Mouse (Mus musculus) 3T3-L1 (cell line): ENCODE measurements around the gene Dnaic2.

Experiments used
- DNase-seq: peaks from one replicate; pipeline ENCODE4 v3.0.0-alpha.2; 2015; ENCODE audit warnings: low read depth, low spot score

The Dnaic2 gene

GRCm38 (mm10) chr11:114702311-114702995 lies 24.8 kb upstream of the Dnaic2 start:
- no peak for DNase-seq

- no peak for DNase-seq
Measured at GRCm38 (mm10) chr11:114702996-114703361, 24.2 kb upstream of the Dnaic2 start.

GRCm38 (mm10) chr11:114704071-114704913 lies 22.9 kb upstream of the Dnaic2 start:
- DNase-seq = no peak

GRCm38 (mm10) chr11:114706358-114706757 lies 20.9 kb upstream of the Dnaic2 start:
- DNase-seq = no peak

- DNase-seq = no peak
Measured at GRCm38 (mm10) chr11:114711393-114711792, 15.8 kb upstream of the Dnaic2 start.

GRCm38 (mm10) chr11:114711861-114712260 lies 15.3 kb upstream of the Dnaic2 start:
- no peak for DNase-seq

- DNase-seq = no peak
Measured at GRCm38 (mm10) chr11:114714526-114714925, 12.7 kb upstream of the Dnaic2 start.

GRCm38 (mm10) chr11:114715531-114715930 lies 11.7 kb upstream of the Dnaic2 start:
- DNase-seq = no peak

- no peak for DNase-seq
Measured at GRCm38 (mm10) chr11:114720535-114720934, 6.7 kb upstream of the Dnaic2 start.

- DNase-seq = peak; percentile 3
Measured at GRCm38 (mm10) chr11:114722438-114722837, 4.8 kb upstream of the Dnaic2 start.

- DNase-seq = peak; percentile 87
Measured at GRCm38 (mm10) chr11:114723030-114723429, 4.2 kb upstream of the Dnaic2 start.

GRCm38 (mm10) chr11:114724787-114725590 lies 2.2 kb upstream of the Dnaic2 start:
- peak; percentile 97 for DNase-seq

- DNase-seq = no peak
Measured at GRCm38 (mm10) chr11:114727826-114728186, 598 bp downstream of the Dnaic2 start.

- no peak for DNase-seq
Measured at GRCm38 (mm10) chr11:114728333-114728732, 1.1 kb downstream of the Dnaic2 start.

GRCm38 (mm10) chr11:114729832-114730363 lies 2.7 kb downstream of the Dnaic2 start:
- no peak for DNase-seq

- peak; percentile 62 for DNase-seq
Measured at GRCm38 (mm10) chr11:114731711-114732110, 4.5 kb downstream of the Dnaic2 start.

GRCm38 (mm10) chr11:114732890-114733289 lies 5.7 kb downstream of the Dnaic2 start:
- no peak for DNase-seq

GRCm38 (mm10) chr11:114736111-114736510 lies 8.9 kb downstream of the Dnaic2 start:
- DNase-seq = peak; percentile 61

- DNase-seq = peak; percentile 89
Measured at GRCm38 (mm10) chr11:114736913-114737624, 9.9 kb downstream of the Dnaic2 start.

GRCm38 (mm10) chr11:114740598-114740997 lies 13.4 kb downstream of the Dnaic2 start:
- no peak for DNase-seq

- no peak for DNase-seq
Measured at GRCm38 (mm10) chr11:114741451-114741850, 14.2 kb downstream of the Dnaic2 start.
